Mouse (Mus musculus) left cerebral cortex, adult 2 months (tissue): ENCODE measurements around the gene Lap3. TPM values are rescaled to one million over a fixed set of nuclear protein-coding genes. Genes with fewer than 3 reads are reported as not detected.
A peak's percentile ranks its signal among the peaks of the same experiment; 100 is the strongest.

Experiments
- DNase-seq, 2 experiments: peaks; one replicate each; pipeline ENCODE4 v3.0.0; 2021 to 2022; ENCODE audit warnings: low spot score in 2 of 2, mixed read lengths in 1 of 2; ENCODE audit errors: extremely low spot score in 1 of 2
- H3K27ac ChIP-seq: fragments of 200-600 bp; 2 replicates; pipeline ENCODE4 v1.8.1; 2022
- H3K4me3 ChIP-seq: fragments of 200-600 bp; 2 replicates; pipeline ENCODE4 v1.8.1; 2022
- CTCF ChIP-seq: fragments of 200-600 bp; IDR thresholded peaks from 2 replicates; pipeline ENCODE4 v1.8.1; 2022; ENCODE audit warnings: antibody characterized with exemption, mild to moderate bottlenecking, moderate library complexity
- intact Hi-C: fragments of 180-260 bp; cut with DNase I; formaldehyde crosslinking; loops from one replicate; pipeline ENCODE4 v1.15.1; 2025
- total RNA-seq, 2 experiments: library from RNA; stranded (reverse); gene quantifications; 2 replicates each; pipeline ENCODE4 v1.2.3; 2021

Lap3 gene
- total RNA-seq, 2 experiments from 2014 or later, result 38.6 to 47.5 TPM

- Histone ChIP-seq H3K4me3 (no peak overlapping the region), H3K27ac (no peak overlapping the region)
- DNase-seq, result no peak
- intact Hi-C loops, result loop anchor here (10.0 kb wide), 1 partner anchor 325 kb away; the partner anchor contains the start of gene Lcorl
- TF ChIP-seq CTCF, result no peak
These were observed 36.5 kb downstream of the Lap3 start for GRCm38 (mm10) chr5:45529696-45530095.

- TF ChIP-seq CTCF, result peak; percentile 75
- Histone ChIP-seq H3K27ac (no peak overlapping the region), H3K4me3 (no peak overlapping the region)
- peak; percentile 69 for DNase-seq
- intact Hi-C loops, result loop anchor here (1.0 kb wide), 3 partner anchors 60 to 813 kb away; partner anchors contain the start of gene Ncapg
These were observed 41.3 kb downstream of the Lap3 start for GRCm38 (mm10) chr5:45534319-45535098.

- intact Hi-C loops, result no loop called here
- TF ChIP-seq CTCF, result no peak
- H3K4me3 ChIP-seq, result no peak overlapping the region
- H3K27ac ChIP-seq, result no peak overlapping the region
- no peak for DNase-seq
These were observed 42.0 kb downstream of the Lap3 start for GRCm38 (mm10) chr5:45535177-45535576.

GRCm38 (mm10) chr5:45539502-45539901 is 46.3 kb downstream of the Lap3 start:
- intact Hi-C loops, result no loop called here
- Histone ChIP-seq H3K27ac (no peak overlapping the region), H3K4me3 (no peak overlapping the region)
- TF ChIP-seq CTCF, result peak; percentile 6
- no peak for DNase-seq

- no peak overlapping the region for H3K4me3 ChIP-seq
- intact Hi-C loops, result no loop called here
- no peak for TF ChIP-seq CTCF
- DNase-seq, result no peak
- H3K27ac ChIP-seq, result no peak overlapping the region
These were observed 50.2 kb downstream of the Lap3 start for GRCm38 (mm10) chr5:45543374-45543773.

GRCm38 (mm10) chr5:45549586-45549985 is 56.4 kb downstream of the Lap3 start:
- no peak for TF ChIP-seq CTCF
- Histone ChIP-seq H3K4me3 (no peak overlapping the region), H3K27ac (no peak overlapping the region)
- intact Hi-C loops, result no loop called here
- DNase-seq, result no peak

Other genes starting within 250 kb of the Lap3 start
- gene Qdpr, start 43.1 kb upstream of the Lap3 start, total RNA-seq, result 100 to 1,000 TPM; 130 to 138 TPM
- gene Clrn2, start 39.6 kb upstream of the Lap3 start, total RNA-seq, result 1 to 10 TPM in 1 of 2 experiments, under 1 TPM in 1; 0.37 to 1.1 TPM
- gene Med28, start 26.9 kb downstream of the Lap3 start, total RNA-seq, result 100 to 1,000 TPM; 107 to 108 TPM
- gene Fam184b, start 146.2 kb downstream of the Lap3 start, total RNA-seq, result 1 to 10 TPM; 8.1 TPM
- under 1 TPM; 0.20 to 0.56 TPM for gene Ncapg, start 176.5 kb downstream of the Lap3 start, total RNA-seq